Mouse (Mus musculus) megakaryocyte-erythroid progenitor cell, adult 5-6 weeks (primary cell): ENCODE measurements at regions not wholly inside any gene's neighbourhood (a gene's known extent, or its start where the extent isn't known, plus 50 kb on each side); places are given as distances from the start of the nearest gene placed in this dataset.
A peak's percentile ranks its signal among the peaks of the same experiment; 100 is the strongest.

Experiments used
- ATAC-seq: replicated peaks from 2 replicates; pipeline ENCODE4 v1.8.0; 2016; ENCODE audit warnings: mild to moderate bottlenecking, inconsistent platforms; ENCODE audit not compliant: severe bottlenecking, poor library complexity, low FRiP score, low TSS enrichment

DNA sequence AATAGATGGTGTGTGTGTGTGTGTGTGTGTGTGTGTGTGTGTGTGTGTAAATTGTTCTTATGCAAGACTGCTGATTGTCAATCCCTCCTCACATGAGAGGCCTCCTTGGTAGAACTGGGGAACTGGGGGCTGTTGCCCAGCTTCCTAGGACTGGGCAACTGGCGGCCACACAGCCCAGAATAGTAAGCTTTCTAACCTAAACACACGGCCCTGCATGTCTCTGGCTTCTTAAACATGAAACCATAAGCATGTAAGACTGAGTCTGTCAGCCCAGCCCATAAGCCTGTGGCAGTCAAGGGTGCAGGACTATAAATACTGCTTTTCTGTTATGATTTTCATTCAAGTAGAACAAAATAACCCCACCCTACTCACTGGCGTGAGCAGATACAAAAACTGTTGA is 60.7 kb downstream of the Ifng start:
- ATAC-seq: no peak

- ATAC-seq: no peak
Observed at GRCm38 (mm10) chr10:118504811-118505210, 64.0 kb downstream of the Ifng start.

DNA sequence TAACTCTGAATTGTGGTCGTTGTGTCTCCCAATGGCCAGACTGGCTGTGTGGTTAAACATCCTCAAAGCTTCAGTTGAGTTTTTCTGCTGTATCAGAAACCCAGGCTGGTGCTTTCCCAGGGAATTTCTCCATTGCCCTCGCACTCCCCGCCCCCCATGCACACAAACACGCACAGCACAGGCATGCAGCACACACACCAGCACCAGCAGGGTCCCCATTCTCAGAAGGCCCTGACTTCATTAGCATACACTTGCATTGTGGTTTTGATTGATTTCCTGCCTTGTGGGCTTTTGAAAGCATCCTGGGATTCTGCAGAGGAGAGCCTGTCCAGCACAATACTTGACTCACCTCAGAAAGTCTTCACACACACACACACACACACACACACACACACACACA is 65.3 kb downstream of the Ifng start:
- no peak for ATAC-seq

- ATAC-seq: no peak; the same call in 1 of the 2 replicates
Observed at GRCm38 (mm10) chr10:118507630-118508029, 66.8 kb downstream of the Ifng start.

DNA sequence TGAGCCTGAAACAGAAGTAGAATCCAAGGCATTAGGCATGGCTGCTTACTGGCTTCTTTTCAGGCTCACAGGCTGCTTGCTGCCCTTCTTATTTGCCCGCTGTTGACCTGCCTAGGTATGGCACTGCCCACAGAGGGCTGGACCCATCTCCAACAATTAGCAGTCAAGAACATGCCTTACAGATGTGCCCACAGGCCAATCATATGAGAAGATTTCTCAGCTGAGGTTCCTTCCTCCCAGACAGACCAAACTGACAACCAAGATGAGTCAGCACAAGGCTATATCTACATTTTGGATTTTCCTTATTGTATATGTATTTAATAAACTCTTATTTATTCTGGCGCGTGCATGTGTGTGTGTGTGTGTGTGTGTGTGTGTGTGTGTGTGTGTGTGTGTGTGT is 76.0 kb downstream of the Ifng start:
- ATAC-seq: no peak

- no peak for ATAC-seq
Observed at GRCm38 (mm10) chr10:118517995-118518394, 77.1 kb downstream of the Ifng start.

- no peak for ATAC-seq
Observed at GRCm38 (mm10) chr10:118545966-118546365, 105.1 kb downstream of the Ifng start.

DNA sequence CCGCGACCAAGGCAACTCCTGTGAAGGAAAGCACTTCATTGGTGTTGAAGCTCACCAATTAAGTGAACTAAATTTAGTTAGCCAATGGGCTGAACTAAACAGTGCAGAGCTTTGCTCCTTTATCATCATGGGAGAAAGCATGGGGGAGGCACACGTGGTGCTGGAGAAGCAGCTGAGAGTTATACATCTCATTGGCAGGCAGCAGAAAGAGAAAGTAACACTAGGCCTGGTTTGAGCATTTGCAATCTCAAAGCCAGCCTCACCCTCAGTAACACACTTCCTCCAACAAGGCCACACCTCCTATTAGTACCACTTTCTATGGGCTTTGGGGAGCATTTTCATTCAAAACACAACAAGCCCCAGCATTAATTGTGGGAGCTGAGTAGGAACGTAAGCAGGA is 109.4 kb downstream of the Ifng start:
- no peak for ATAC-seq

GRCm38 (mm10) chr10:118558848-118559247 is 118.0 kb downstream of the Ifng start:
- no peak for ATAC-seq

GRCm38 (mm10) chr10:118564041-118564440 is 123.2 kb downstream of the Ifng start:
- no peak for ATAC-seq

- no peak for ATAC-seq
Observed at GRCm38 (mm10) chr10:118564528-118565268, 123.9 kb downstream of the Ifng start.

DNA sequence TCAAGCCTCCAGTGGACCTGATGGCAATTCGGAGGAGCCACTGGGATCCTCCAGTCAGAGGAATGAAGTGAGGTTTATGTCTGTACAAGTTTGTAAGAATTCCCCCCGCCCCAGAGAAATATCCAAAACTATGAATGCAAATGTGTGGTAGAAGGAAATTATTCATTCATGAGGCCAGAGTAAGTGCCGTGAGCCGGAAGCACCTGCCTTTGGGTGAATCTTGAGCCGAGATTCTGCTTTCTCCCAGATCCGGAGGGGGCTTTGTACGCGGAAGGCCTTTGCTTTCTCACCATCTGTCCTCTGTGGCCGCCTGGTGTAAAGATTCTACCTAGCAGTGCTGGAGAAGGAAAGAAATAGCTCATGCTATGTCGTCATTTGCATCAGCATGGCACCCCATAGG is 127.8 kb downstream of the Ifng start:
- no peak for ATAC-seq

DNA sequence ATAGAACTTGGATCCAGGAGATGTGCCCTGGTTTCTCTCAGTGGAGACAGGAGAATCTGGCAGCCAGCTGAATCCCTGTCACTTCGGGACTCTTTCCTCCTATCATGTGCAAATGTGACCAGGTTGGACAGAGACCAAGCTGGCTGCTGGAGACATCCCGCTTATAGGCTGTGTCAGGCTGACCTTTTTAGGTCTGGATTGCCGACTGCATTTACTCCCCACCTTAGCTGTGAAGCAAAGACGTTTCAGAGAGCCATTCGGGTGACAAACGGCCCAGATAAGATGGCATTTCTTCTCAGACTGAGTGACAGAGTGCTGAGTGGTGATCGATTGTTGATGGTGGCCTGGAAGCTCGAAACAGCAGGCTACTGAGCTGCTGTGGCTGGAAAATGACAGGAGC is 128.6 kb downstream of the Ifng start:
- ATAC-seq: no peak

GRCm38 (mm10) chr10:118573247-118573646 is 132.4 kb downstream of the Ifng start:
- ATAC-seq: no peak

GRCm38 (mm10) chr10:118575570-118575969 is 134.7 kb downstream of the Ifng start:
- no peak for ATAC-seq

DNA sequence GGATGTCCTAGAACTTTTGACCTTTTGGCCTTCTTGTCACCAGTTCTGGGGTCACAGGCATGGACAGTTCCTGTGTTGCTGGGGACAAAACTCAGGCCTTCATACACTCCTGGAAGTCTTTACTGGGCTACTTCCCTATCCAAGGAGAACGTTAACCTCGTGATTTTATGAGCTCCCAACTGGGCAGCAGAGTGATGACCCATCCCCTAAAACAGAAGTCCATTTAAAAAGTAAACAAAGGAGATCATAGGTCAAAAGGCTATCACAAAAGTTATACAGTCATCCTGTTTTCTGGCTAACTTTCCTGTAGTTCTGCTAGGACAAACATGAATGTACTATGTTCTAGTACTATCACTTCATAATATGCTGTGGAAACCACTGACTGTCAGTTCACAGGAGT is 140.5 kb downstream of the Ifng start:
- no peak for ATAC-seq

GRCm38 (mm10) chr10:118585821-118586220 is 145.0 kb downstream of the Ifng start:
- ATAC-seq: no peak

DNA sequence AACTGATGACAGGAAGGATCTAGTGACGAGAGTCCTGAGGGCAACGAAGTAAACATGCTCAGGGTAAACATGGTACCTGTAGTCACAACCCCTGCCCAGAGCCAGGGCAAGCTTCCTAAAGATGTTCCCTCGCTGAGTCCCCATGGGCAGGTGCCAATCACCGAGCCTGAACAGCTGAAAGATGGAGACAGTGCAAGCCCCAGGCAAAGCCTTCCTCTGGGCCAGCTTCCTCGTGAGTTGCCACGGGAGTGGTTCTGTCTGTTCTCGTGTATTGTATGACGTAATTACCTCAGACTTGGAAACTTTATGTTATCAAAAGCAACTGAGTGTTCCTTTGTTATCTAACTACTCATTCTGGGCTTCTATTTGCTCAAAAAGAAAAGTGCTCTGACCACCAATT is 147.4 kb downstream of the Ifng start:
- ATAC-seq: peak; percentile 69

DNA sequence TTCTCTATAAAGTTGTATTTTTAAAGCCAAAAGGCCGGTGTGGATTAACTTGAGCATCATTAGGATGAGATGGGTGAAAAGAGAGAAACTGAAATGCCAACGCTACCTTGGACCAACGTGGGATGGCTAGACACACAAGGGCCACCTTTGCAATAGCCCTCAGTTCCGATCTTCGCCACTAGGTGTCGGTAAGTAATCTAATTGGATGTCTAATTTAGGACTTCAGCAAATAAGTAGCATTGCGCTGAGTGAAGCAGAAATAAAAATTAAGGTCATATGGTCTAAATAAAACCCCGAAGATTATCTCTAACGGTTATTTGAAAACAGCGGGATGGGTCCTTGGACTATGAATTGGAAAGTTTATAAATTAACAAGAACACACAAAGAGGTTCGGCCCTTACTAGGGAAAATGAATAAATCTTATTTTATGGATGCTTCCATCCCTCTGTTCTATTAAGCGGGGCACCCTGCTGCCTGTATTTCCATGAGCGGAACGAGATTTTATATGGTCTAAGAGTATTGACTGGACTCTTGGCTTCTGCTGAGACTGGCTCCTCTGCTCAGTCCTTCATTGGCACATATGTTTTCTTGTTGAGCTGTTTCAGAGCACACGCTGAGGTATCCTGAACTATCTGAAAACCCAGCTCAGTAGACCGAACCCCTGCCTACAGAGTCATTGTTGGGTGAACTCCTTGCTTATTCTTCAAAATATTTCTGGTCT is 152.0 kb downstream of the Ifng start:
- ATAC-seq: peak; percentile 88

- ATAC-seq: no peak
Observed at GRCm38 (mm10) chr10:118596206-118596605, 155.4 kb downstream of the Ifng start.

- ATAC-seq: no peak
Observed at GRCm38 (mm10) chr10:118598497-118598896, 157.7 kb downstream of the Ifng start.
